9 mouse cellular contexts compared by ENCODE assay signal in the genomic region with DNA sequence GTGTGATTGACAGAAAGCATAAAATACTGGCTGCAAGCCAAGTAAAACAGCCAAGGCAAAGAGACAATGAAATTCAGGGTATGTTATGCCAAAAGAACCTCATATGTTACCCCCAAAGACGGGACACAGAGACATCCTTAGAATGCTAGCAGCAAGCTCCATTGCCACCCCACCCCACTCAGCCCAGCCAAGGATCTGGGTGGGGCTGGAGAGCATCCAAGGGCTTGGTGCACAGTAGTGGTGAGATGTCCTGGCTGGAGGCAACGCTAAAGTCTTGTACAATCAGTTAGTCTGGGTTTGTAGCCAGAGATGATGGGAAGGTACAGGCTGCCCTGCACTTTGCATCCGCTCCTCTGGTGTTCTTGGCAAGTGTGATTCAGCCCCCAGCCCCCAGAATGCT. TPM values are rescaled to one million over a fixed set of nuclear protein-coding genes. Genes with fewer than 3 reads are reported as not detected.
DNase-seq lines count a peak whose midpoint lies in the region; ATAC-seq lines count a peak whose summit lies in the region.
"Had no signal": no experiment of that assay in that cellular context is flagged by ENCODE, and none has a peak within 500 bp of the region (broad histone marks: within the 10 kb centered on the region; RNA-seq: fewer than 3 reads in every experiment).

No protein-coding gene starts in this region.

- H3K4me3 ChIP-seq in hindbrain, embryonic 16.5 days (ENCODE audit: low read length), result no peak overlapping the region

- no peaks in the 10 kb centered on the region for H3K27me3 ChIP-seq in hindbrain, embryonic 16.5 days (replicated peaks; ENCODE audit: control insufficient read depth, insufficient read depth, low read length)

- WGBS in hindbrain, embryonic 16.5 days, result 54% methylated on average over 3 of the region's 3 CpGs

- peaks cover 9% of the 10 kb centered on the region; the same call in 1 of the 2 replicates for H3K36me3 ChIP-seq in hindbrain, embryonic 16.5 days (ENCODE audit: control insufficient read depth, insufficient read depth, low read length)

- peak overlapping the region; percentile 55 for H3K4me2 ChIP-seq in hindbrain, embryonic 16.5 days (ENCODE audit: low read length)

- ATAC-seq in hindbrain, embryonic 16.5 days, result peak; percentile 32; the same call in 1 of the 2 replicates

- H3K27ac ChIP-seq in hindbrain, embryonic 16.5 days (ENCODE audit: low read depth, low read length), result peak overlapping the region; percentile 55

- peaks cover 16% of the 10 kb centered on the region for H3K4me1 ChIP-seq in hindbrain, embryonic 16.5 days (ENCODE audit: control insufficient read depth, insufficient read depth, low read depth, low read length)

- H3K9ac ChIP-seq in hindbrain, embryonic 16.5 days (ENCODE audit: low read depth, low read length), result no peak overlapping the region

- no peaks in the 10 kb centered on the region for H3K9me3 ChIP-seq in hindbrain, embryonic 16.5 days (ENCODE audit: control insufficient read depth, low read length)

- DNase-seq in adrenal gland, adult (ENCODE audit: inconsistent age in 2 of 2, low spot score in 1 of 2), result peak; percentile 21 to 65
- DNase-seq in adrenal gland, postnatal 4 days (ENCODE audit: low spot score in 2 of 2), result no peak
- DNase-seq in cerebellum, adult 9-10 months, result peak; percentile 54
- peak; percentile 63 for DNase-seq in gastrocnemius, postnatal 10 days
- peak; percentile 70 to 77 for DNase-seq in lung, adult 18-20 months
- peak; percentile 33 for DNase-seq in ovary, postnatal 36 days (ENCODE audit: low spot score)
- no peak for DNase-seq in layer of hippocampus, adult 9-10 months (ENCODE audit: low spot score)

RNA-seq across cellular contexts. Expression of gene Srprb, which starts 21.6 kb away (rescaled TPM):
- total RNA-seq in adrenal gland, postnatal 4 days (2021), result 10 to 100 TPM; 27.2 to 27.6 TPM
- total RNA-seq in gastrocnemius, postnatal 10 days (2021), result 10 to 100 TPM; 15.3 to 17.0 TPM
- 63.8 and 67.7 TPM in 2 replicates for polyA plus RNA-seq in hindbrain, embryonic 16.5 days (2015; fragmentation: Nextera tagmentation; extraction: Ambion mirVana)

RNA-seq across cellular contexts. Expression of gene Gm20425, which starts 49.8 kb away (rescaled TPM):
- 10 to 100 TPM; 12.4 to 14.8 TPM for total RNA-seq in adrenal gland, postnatal 4 days (2021)
- total RNA-seq in gastrocnemius, postnatal 10 days (2021), result 1 to 10 TPM; 4.7 to 5.1 TPM
- polyA plus RNA-seq in hindbrain, embryonic 16.5 days (2015; fragmentation: Nextera tagmentation; extraction: Ambion mirVana), result not detected in 2 replicates
- polyA plus RNA-seq: frontal cortex, adult 2 months had no signal

RNA-seq across cellular contexts. Expression of gene Trf, which starts 49.9 kb away (rescaled TPM):
- 1,000 to 10,000 TPM in 1 of 2 experiments, 100 to 1,000 TPM in 1; 136 to 2,496 TPM for total RNA-seq in adrenal gland, postnatal 4 days (2021)
- 10 to 100 TPM; 12.1 to 27.5 TPM for total RNA-seq in gastrocnemius, postnatal 10 days (2021)
- polyA plus RNA-seq in hindbrain, embryonic 16.5 days (2015; fragmentation: Nextera tagmentation; extraction: Ambion mirVana), result 40.0 and 41.2 TPM in 2 replicates

Comparison
In these comparisons a context has a peak if more than half of its experiments do, and no peak if none do; other contexts are left out.
1. DNase-seq: peak in adrenal gland, adult (2 of 2), cerebellum, adult 9-10 months (single experiment), gastrocnemius, postnatal 10 days (single experiment), lung, adult 18-20 months (2 of 2) and ovary, postnatal 36 days (single experiment); none in adrenal gland, postnatal 4 days (0 of 2) and layer of hippocampus, adult 9-10 months (single experiment).
2. RNA of gene Trf, which starts 49.9 kb away (total RNA-seq): 136 to 2,496 TPM in adrenal gland, postnatal 4 days; 12.1 to 27.5 TPM in gastrocnemius, postnatal 10 days; every median in the first group is over 4 times any median in the second.